Mouse (Mus musculus): Measurements from ENCODE around the gene Col4a2.
A peak's percentile ranks its signal among the peaks of the same experiment; 100 is the strongest.

Col4a2 gene

DNA sequence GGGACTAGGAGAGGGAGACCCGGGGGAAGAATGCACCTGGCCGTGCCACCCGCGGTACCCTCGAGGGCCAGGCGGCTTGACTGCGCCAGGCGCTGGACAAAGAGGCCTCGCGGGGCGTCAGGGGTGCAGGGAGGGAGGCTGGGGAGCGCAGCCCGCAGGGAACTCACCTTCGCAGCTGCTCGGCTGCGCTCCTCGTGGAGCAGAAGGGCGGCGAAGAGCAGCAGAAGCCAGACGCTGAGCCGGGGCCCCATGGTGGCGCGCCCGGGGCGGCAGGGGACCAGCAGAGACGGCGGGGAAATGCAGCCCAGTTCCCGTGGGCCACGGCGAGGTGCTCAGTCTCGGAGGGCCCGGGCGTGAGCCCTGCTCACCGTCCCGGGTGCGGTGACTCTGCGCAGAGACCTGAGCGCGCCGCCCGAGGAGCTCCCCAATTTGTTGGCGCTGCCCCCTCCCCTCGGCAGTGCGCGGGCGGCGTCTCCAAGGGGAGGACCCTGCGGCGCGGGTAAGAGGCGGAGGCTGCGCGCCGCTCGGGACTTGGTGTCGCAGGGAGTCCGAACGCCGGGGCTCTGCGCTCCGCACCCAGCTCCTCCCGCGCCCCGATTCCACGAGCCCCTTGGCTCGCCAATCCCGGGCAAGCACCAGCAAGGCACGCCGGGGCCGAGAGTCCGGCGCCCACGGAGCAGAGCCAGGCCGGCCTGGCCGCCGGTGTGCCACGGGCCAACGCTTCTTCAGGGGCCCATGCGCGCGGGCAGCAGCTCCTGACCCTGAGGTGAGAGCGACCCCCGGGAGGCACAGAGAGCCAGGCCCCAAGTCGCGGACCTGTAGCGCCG is at the start of gene Col4a2, which contains the start of gene Col4a1:
Gene Col4a2 (plus strand): TSS at position 457 of the 827 bp plus-strand sequence.
Gene Col4a1 (minus strand): TSS at position 478 of the 827 bp plus-strand sequence.
- peak; percentile 23 for DNase-seq

- no peak for DNase-seq
Measured at GRCm38 (mm10) chr8:11263848-11264247, 48.8 kb upstream of the Col4a2 start.

DNA sequence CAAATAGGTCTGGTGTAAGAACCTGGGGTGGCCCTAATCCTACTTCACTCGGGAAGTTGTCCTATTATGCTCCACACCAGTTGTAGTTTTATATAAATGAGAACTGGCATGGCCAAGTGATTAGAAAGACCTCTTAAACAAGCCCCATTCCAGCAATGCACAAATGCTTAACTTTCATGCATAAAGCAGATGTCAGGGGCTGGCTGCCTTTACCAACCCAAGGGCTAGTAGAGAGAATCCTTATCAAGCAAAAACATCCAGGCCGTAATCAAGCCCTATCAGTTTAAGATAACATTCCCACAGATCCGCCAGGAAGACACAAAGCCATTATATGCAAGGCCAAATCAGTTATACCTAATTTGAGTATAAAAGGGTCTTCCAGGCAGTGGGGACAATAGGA is 46.6 kb upstream of the Col4a2 start:
- no peak for DNase-seq

DNA sequence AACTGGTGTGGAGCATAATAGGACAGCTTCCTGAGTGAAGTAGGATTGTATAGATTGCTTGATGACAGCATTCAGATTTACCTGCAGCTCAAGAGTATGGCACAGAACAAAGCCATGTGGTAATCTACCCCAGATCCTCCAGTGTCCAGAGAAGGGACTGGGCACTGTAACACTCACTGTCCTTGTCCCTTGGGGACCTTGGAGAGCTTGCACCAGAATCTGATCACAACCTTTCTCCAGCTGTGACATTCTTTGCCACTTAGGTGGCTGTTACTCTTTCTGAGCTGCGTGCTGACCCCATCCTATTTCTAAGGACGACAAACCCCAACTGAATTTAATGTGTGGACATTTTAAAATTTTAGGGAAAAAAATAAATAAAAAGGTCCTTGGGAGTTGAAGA is 46.1 kb upstream of the Col4a2 start:
- no peak for DNase-seq

- no peak for DNase-seq
Measured at GRCm38 (mm10) chr8:11268753-11269152, 43.9 kb upstream of the Col4a2 start.

DNA sequence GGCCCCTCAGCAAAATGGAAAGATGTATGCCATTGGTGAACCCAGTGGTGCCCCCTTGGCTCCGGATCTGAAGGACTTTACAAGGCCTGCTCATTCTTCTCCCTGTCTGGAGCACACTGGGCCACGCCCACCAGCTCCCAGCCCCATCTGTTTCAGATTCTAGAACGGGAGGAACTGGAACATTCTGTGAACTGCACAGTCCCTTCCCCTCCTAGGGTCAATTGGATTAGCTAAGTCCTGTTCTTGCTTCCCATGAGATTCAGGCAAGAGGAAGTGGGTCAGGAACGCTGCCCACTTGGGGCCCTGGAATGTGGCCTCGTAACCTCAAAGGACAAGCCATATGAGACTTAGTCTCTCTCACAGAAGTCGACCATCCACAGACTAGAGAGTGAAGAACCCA is 41.8 kb upstream of the Col4a2 start:
- no peak for DNase-seq

DNA sequence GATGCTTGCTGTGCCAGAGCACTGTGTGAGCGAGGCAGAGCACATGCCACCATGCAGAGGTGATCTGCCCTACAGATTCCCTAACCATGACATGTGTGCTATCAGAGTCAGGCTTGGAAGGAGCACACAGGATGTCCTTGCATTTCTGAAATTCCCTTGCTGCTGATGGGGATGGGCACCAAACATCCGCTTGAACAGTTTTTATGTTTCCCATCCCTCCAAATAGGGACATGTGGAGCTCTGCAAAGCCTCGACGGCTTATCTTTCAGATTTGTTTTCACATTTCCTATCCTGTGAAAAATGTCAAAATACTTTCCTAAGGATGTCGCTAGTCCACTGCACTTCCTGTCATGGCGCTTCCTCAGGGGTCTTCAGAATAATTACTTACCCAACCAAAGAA is 40.4 kb upstream of the Col4a2 start:
- DNase-seq, result no peak

GRCm38 (mm10) chr8:11273506-11274158 is 39.0 kb upstream of the Col4a2 start:
- DNase-seq, result no peak

DNA sequence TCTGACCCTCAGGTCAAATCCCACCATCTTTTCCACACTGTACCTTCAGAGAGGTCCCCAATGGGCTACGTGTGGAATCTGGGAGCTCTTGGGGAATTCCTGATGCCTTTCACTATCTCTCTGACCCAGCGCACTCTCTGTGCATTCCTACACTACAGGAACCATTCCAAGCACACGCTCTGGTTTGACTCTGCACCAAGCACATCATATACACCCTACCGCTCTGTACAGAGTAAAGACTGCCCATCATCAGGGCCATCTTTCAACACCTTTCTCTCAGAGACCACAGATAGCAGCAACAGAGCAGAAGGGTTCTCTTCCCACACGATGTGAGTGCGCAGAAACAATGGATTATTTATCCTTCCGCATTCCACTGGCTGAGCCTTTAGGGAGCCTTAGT is 38.2 kb upstream of the Col4a2 start:
- no peak for DNase-seq

DNA sequence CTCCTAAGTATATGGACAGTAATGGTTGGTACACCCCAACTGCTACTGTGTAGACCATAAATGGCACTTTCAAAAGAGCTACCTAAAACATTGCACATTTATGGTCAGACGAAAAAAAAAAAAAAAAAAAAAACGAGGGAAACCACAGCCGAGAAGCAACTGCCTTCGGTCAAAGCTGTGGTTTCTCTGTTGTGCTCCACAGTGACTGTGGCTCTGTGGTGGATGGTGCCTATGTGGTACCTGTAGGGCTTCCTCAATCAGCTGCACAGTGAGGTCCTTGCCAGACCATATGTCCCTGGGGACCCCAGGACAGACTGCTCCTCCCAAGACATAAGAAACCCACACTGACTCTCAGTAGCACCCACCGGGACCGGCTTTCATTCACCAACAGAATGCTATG is 36.3 kb upstream of the Col4a2 start:
- no peak for DNase-seq

- DNase-seq, result no peak
Measured at GRCm38 (mm10) chr8:11277602-11278051, 35.0 kb upstream of the Col4a2 start.

- DNase-seq, result no peak
Measured at GRCm38 (mm10) chr8:11278101-11278611, 34.4 kb upstream of the Col4a2 start.

DNA sequence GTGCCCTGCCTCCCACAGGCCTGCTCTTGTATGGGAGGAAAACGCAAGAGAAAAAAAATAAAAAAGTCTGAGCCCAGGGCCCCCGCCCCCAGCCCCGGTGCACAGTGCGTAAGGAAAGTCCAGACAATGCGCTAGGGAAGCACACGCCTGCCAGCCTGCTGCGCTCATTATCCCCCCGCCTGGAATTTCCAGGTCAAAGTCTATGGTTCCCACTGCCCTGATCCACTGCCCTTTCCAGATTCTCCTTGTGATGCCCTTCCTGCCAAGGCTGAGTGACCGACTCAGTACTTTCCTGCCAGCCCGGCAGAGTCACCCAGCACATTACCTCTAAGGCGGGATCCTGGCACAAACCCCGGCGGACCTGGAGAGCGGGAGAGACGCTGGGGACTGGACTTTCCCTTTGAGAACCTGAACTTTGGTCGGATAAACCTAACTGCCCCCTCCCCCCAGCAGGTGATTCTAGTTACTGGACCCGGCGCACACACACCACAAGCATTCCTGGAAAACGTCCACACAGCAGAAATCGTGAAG is 33.2 kb upstream of the Col4a2 start:
- no peak for DNase-seq

- no peak for DNase-seq
Measured at GRCm38 (mm10) chr8:11280721-11281268, 31.8 kb upstream of the Col4a2 start.

GRCm38 (mm10) chr8:11282139-11282538 is 30.5 kb upstream of the Col4a2 start:
- DNase-seq, result no peak

DNA sequence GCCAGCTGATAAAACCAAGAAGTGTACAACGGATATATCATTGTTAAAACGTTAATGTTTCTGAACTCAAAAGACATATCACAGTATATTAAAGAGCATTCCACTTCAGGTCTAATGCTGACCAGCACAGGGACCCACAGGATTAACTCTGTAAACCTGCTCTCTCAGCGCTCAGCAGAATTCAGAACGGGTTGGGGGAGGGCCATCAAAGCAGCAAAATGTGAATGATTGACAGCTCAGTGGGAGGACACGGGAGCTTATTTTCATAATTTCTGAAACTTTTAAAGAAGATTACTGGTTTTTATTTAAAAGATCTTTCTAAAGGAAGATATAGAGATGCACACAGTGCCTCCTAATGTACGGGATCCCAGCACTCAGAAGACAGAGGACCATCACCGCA is 29.9 kb upstream of the Col4a2 start:
- DNase-seq, result no peak

DNA sequence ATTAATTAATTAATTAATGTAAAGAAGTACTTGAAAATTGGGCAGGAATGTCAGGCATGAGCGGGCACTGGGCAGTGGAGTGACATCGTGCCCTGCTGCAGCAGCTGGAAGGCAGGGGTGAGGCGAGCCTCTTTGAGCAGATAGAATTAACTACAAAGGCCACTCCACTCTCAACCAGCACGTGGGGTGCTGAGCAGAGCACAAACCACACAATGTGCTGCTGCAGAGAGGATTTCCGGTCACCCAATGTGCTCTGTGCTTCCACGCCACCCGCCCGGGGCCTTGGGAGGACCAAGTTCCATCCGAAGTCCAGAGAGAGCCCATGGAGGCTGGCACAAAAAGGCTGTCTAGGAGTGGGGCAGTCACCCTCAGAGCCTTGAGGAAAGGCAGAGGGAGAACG is 29.4 kb upstream of the Col4a2 start:
- DNase-seq, result no peak

GRCm38 (mm10) chr8:11285437-11285836 is 27.2 kb upstream of the Col4a2 start:
- DNase-seq, result no peak

DNA sequence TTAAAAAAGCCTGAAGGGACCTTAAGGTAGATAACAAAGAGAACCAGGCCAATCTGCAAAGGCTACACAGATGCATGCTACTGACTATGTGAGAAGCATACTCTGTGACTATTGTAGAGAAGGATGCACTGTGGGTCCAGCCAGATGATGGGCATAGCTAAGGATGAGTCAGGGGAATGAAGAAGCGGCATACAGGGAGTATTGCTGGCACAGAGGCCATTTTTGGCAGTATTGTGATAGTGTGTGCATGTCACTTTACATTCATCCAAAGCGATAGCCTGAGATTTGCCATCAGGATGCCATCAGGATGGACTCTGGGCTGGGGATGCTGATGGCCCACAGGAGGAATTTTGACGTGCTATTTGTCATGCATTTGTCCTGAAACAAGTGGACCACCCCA is 25.5 kb upstream of the Col4a2 start:
- no peak for DNase-seq

DNA sequence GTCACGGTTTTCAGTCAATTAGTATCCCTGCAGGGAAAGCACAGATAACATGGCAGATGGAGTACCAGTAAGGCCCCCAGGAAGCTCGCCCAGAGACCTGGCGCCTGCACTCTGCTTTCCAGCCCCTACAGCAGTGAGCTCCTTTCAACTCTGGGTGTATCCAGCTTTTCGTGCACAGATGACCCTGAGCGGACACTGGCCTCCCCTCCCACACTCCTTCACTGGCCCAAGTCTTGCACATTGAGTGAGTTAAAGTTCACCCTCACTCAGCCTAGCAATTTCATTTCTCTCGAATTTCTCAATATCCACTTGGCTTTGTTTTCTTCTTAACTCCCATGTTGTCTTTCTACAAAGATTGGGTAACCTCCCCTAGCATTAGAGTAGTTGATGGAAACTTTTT is 24.3 kb upstream of the Col4a2 start:
- DNase-seq, result no peak

GRCm38 (mm10) chr8:11290533-11290932 is 22.1 kb upstream of the Col4a2 start:
- DNase-seq, result no peak

GRCm38 (mm10) chr8:11292611-11293010 is 20.0 kb upstream of the Col4a2 start:
- no peak for DNase-seq

- no peak for DNase-seq
Measured at GRCm38 (mm10) chr8:11296282-11296943, 16.2 kb upstream of the Col4a2 start.

All from thymus, postnatal 4 days (tissue).